Mouse (Mus musculus): ENCODE results near the gene Bcor. TPM values are rescaled to one million over a fixed set of nuclear protein-coding genes. Genes with fewer than 3 reads are reported as not detected.

Gene Bcor
- polyA plus RNA-seq, 1 experiment from 2014 or later = 3.8 TPM

DNA sequence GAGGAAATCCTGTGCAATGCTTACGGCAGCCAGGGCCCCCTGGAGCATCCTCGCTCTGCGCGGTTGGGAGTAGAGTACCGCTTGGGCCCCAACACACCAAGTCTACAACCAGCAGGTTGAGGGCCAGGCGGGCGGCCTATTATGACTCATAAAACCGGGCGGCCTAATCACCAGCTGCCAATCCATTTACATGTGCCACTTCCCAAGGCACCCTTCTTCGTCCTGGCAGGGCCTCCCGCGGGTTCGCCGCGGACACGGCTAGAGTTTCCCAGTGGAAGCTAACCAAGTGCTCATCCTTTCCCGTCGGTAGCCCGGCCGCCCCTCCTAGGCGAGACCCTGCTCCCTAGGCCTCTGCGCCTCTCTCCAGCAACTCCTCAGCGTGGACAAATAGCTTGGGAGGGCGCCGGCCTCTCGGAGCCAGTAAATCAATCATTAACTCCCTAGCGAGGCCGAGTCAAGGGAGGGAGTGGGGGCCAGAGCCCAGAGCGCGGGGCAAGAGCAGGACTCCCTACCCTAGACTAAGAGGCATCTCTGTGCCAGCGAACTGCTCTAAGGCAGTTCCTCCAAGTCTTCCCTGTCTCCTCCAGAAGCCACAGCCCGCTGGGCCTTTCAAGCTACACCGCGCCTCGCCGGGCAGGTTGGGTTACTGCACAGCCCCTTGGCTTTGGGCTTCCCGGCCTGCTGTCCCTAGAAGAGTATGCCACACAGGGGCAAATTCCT, 69.8 kb downstream of the Bcor start:
- WGBS (ENCODE audit: insufficient replicate concordance) = 6% methylated on average over 37 of the region's 37 CpGs
- ATAC-seq (ENCODE audit: low read depth) = peak; percentile 6; the same call in 1 of the 2 replicates

DNA sequence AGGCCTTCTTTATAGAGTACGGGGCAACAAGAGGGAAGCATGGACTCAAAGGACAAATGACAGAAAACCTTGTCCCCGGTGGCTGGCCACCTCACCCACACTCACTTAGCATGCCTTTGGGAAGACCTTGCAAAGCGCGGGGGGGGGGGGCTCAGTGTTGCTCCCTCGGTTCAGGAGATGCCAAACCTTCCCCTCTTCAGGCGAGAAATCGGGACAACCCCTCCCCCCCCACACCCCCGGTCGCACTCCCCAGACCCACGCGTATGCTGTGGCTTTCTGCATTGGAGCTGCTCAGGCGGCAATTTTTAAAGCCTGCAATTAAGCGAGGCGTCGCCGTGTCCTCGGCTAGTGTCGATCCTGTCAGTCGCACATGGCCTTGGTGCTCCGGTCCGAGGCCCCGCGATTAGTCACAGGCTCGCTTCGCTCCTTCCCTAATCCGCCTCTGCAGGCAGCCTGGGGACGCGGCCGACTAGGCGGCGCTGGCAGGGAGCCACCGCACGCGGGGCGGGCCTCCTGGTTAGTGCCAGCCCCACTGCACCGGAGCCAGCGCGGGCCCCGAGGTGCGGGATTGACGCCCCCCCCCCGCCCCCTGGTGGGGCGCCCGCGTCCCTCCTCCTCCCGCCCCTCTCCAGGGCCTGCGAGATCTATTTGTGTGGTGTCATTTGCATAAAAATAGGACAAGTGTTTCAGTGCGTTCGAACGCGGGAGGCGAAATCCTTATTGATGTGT, 70.6 kb downstream of the Bcor start:
- ATAC-seq (ENCODE audit: low read depth) (no peak), DNase-seq (peak; percentile 34)
- peak overlapping the region; percentile 85 for H3K4me2 ChIP-seq
- no peaks in the 10 kb centered on the region for H3K36me3 ChIP-seq
- H3K4me1 ChIP-seq (replicated peaks) = peaks cover 61% of the 10 kb centered on the region
- H3K27me3 ChIP-seq = peaks cover 100% of the 10 kb centered on the region
- no peak overlapping the region for H3K27ac ChIP-seq
- peak overlapping the region; percentile 63 for H3K4me3 ChIP-seq (replicated peaks)
- no peaks in the 10 kb centered on the region for H3K9me3 ChIP-seq (replicated peaks)
- H3K9ac ChIP-seq = peak overlapping the region; percentile 17; the same call in 1 of the 2 replicates
- 4% methylated on average over 52 of the region's 52 CpGs for WGBS (ENCODE audit: insufficient replicate concordance)

More for the DNA sequence above, 69.8 kb downstream of the Bcor start:
- Histone ChIP-seq H3K9ac (peak overlapping the region; percentile 60; the same call in 1 of the 2 replicates), H3K36me3 (no peaks in the 10 kb centered on the region), H3K9me3 (replicated peaks) (no peaks in the 10 kb centered on the region), H3K4me3 (replicated peaks) (peak overlapping the region; percentile 63), H3K27ac (peak overlapping the region; percentile 74), H3K27me3 (peaks cover 100% of the 10 kb centered on the region), H3K4me1 (replicated peaks) (peaks cover 54% of the 10 kb centered on the region), H3K4me2 (peak overlapping the region; percentile 85)
- no peak for DNase-seq

DNA sequence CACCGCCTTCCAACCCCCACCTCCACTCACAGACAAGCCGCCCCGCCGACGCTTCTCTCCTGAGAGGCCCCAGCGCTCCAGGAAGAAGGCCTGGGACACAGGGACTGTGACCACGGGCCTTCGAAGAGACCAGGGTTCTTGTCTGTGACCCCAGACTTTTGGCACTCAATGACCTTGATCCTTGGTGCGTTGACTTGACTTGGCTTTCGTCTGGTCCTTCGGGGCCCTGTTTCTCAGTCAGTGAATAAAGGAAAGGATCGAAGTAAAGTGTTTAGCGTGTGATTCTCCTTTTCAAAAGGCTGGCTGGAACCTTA, 71.2 kb downstream of the Bcor start:
- peak overlapping the region; percentile 85 for H3K4me2 ChIP-seq
- peak overlapping the region; percentile 72 for H3K9ac ChIP-seq
- 4% methylated on average over 10 of the region's 13 CpGs for WGBS (ENCODE audit: insufficient replicate concordance)
- DNase-seq (no peak), ATAC-seq (ENCODE audit: low read depth) (no peak)
- H3K4me1 ChIP-seq (replicated peaks) = peaks cover 64% of the 10 kb centered on the region
- peak overlapping the region; percentile 63 for H3K4me3 ChIP-seq (replicated peaks)
- peaks cover 100% of the 10 kb centered on the region for H3K27me3 ChIP-seq
- peak overlapping the region; percentile 74 for H3K27ac ChIP-seq
- H3K36me3 ChIP-seq = no peaks in the 10 kb centered on the region
- H3K9me3 ChIP-seq (replicated peaks) = no peaks in the 10 kb centered on the region

DNA sequence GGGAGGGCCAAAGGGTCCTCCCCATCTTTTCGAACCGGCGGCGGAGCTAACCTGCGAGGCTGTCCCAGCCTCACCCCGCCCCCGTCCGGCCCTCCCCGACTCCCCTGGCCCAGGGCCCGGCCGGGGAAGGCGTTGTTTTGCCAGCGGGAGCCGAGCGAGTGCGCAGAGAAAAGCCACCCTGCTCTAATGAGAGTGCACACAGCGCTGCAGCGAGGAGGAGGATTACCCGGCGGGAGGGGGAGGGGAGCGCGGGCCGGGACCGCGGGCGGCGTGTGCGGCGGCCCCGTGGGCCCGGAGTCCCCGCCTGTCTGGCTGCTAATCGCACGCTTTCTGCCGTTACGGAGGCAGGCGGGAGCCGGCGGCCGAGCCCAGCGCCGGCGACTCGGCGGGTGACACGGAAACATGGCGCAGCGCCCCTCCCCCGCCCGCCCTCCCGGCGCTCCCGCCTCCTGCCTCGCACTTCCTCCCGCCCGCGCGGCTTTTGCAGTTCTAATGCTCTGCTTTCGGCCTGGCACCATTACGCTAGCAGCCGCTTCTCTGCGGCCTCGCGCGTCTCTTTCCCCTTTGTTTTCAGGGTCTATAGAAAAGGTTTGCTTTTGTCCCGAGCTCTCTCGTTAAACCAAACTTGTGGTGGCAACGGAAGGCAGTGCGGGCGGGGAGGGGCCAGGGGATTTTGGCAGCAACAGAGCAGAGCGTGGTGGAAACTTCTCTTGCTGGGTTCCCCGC, 71.7 kb downstream of the Bcor start:
- peak; percentile 56 for ATAC-seq (ENCODE audit: low read depth)
- Histone ChIP-seq H3K9me3 (replicated peaks) (no peaks in the 10 kb centered on the region), H3K9ac (peak overlapping the region; percentile 72), H3K4me3 (replicated peaks) (peak overlapping the region; percentile 63), H3K27ac (peak overlapping the region; percentile 74), H3K27me3 (peaks cover 100% of the 10 kb centered on the region), H3K36me3 (no peaks in the 10 kb centered on the region), H3K4me1 (replicated peaks) (peaks cover 67% of the 10 kb centered on the region), H3K4me2 (peak overlapping the region; percentile 85)
- DNase-seq = peak; percentile 38
- 3% methylated on average over 70 of the region's 72 CpGs for WGBS (ENCODE audit: insufficient replicate concordance)

DNA sequence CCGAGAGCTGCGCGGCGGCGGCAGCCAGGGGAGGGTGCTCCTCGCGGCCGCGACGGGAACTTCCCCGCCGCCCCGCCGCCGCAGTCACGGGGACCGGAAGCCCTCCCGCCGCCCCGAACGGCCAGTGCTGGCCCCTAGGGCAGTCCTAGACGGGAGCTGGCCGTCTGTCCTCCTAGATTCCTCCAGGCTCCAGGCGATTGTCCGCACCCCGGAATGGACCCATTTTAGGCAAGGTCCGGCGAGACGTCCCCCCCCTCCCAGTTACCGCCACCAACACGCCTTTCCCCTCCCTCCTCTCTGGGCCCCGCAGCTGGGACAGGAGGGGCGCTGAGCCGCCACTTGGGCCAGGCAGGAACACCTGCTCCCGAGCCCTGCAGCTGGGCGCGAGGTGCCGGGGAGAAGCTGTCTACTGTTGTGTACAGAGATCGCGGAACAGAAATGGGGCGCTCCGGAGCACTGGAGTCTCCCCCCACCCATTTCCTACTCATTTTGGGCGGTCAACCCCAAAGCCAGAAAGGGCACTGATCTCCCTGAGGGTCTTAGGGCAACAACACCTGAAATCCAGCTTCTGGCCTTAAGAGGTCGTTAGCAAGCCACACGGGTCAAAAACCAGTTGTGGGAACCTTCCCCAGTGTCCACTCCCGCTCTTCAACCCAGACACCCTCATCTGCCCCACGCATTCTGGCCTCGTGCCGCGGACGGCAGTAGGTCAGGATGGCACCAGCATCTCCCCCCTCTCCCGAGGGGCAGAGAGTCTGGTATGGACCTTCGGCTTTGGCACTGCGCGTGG, 72.4 kb downstream of the Bcor start:
- Histone ChIP-seq H3K4me1 (replicated peaks) (peaks cover 67% of the 10 kb centered on the region), H3K36me3 (no peaks in the 10 kb centered on the region), H3K9ac (peak overlapping the region; percentile 72), H3K27ac (peak overlapping the region; percentile 74), H3K4me2 (peak overlapping the region; percentile 85), H3K27me3 (peaks cover 100% of the 10 kb centered on the region), H3K9me3 (replicated peaks) (no peaks in the 10 kb centered on the region), H3K4me3 (replicated peaks) (peak overlapping the region; percentile 63)
- no peak for DNase-seq
- 3% methylated on average over 50 of the region's 55 CpGs for WGBS (ENCODE audit: insufficient replicate concordance)
- ATAC-seq (ENCODE audit: low read depth) = peak; percentile 29

DNA sequence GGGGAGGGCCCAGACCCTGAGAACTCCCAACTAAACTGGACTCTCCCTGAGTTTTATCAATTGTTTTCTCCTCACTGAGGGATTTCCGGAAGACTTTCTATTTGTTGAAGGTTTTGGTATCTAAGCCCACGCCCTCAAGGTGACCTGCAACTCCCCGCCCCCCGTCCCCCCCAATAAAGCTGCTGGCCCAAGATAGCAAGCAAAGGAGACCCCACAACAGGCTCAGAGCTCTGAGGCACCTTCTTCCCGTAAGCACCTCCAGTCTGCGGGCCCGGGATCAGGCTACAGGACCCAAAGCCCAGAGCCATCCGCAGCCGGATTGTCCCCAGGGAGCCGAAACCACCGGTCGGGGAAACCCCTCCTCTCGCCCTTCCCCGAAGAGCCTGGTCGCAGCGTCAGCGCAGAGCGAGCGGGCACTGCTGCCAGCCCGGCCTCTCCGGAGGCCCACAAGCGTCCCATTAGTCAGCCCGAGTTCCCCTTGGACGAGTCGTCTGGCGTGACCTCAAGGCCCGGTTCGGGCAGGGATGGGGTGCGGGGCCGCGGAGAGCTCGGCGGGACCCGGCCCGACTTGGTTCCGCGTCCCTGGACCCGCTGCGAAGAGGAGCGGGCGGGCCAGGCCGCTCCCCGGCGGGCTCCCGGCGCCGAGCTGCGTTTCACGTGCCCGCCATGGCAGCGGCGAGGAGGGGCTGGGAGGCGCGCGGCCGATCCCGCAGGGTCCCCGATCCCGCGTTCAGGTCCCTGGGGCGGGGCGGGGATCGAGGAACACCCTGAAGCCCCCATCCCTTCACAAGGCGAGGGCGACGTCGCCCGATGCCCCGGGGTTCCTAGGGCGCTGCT, 73.3 kb downstream of the Bcor start:
- ATAC-seq (ENCODE audit: low read depth) (0 out of 2 replicates have a peak, but pooled peaks have one; percentile 3), DNase-seq (peak; percentile 24)
- Histone ChIP-seq H3K4me3 (replicated peaks) (peak overlapping the region; percentile 63), H3K27me3 (peaks cover 100% of the 10 kb centered on the region), H3K4me2 (peak overlapping the region; percentile 85), H3K4me1 (replicated peaks) (peaks cover 67% of the 10 kb centered on the region), H3K9ac (peak overlapping the region; percentile 72), H3K9me3 (replicated peaks) (no peaks in the 10 kb centered on the region), H3K36me3 (no peaks in the 10 kb centered on the region), H3K27ac (peak overlapping the region; percentile 74)
- WGBS (ENCODE audit: insufficient replicate concordance) = 3% methylated on average over 70 of the region's 70 CpGs

DNA sequence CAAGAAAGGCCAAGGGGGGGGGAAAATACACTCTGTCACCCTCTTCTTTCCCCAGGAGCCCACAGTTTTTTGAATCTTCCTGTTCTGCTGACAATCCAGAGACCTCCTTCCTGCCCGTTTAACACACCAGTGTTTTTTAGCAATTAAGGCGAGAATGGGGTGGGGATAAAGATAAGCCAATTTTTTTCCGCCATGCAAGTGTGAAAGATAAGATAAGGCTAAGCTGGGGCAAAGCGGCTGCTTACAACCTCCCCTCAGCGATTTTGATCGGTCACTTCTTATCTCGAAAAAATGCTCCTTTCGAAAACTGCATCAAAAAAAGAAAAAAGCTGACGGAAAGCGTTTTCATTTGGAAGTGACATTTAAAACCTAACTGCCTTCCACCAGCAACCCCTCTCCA, 74.2 kb downstream of the Bcor start:
- ATAC-seq (ENCODE audit: low read depth) = no peak
- Histone ChIP-seq H3K27me3 (peaks cover 100% of the 10 kb centered on the region), H3K4me3 (replicated peaks) (0 out of 2 replicates have a peak overlapping the region, but pooled peaks have one; percentile 63), H3K9me3 (replicated peaks) (no peaks in the 10 kb centered on the region), H3K36me3 (no peaks in the 10 kb centered on the region), H3K4me1 (replicated peaks) (peaks cover 76% of the 10 kb centered on the region), H3K4me2 (peak overlapping the region; percentile 85), H3K9ac (no peak overlapping the region), H3K27ac (no peak overlapping the region)
- peak; percentile 26 for DNase-seq
- WGBS (ENCODE audit: insufficient replicate concordance) = 2% methylated on average over 10 of the region's 10 CpGs

DNA sequence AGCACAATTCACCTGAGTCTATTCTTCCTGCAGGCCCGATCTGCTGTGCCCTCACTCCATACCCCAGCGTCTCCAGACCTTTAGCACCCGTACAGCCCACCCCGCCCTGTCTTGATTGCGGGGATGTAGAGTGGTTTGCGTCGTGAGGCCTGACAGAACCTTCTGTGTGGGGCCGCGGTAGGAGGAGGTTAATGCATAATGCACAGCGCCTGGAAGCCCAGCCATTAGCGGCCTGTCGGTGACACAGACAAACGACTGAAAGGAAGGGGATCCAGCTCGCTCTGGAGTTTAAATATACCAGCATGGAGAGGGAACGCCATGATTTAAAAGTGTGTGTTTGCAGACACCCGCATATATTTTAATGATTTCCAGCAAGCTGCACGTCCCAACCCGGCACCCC, 74.9 kb downstream of the Bcor start:
- Histone ChIP-seq H3K4me3 (replicated peaks) (no peak overlapping the region), H3K4me2 (peak overlapping the region; percentile 85), H3K9ac (no peak overlapping the region; the same call in 1 of the 2 replicates), H3K4me1 (replicated peaks) (peaks cover 73% of the 10 kb centered on the region), H3K27me3 (peaks cover 100% of the 10 kb centered on the region), H3K36me3 (no peaks in the 10 kb centered on the region), H3K9me3 (replicated peaks) (no peaks in the 10 kb centered on the region), H3K27ac (no peak overlapping the region)
- ATAC-seq (ENCODE audit: low read depth) (no peak), DNase-seq (no peak)
- 11% methylated on average over 18 of the region's 18 CpGs for WGBS (ENCODE audit: insufficient replicate concordance)

DNA sequence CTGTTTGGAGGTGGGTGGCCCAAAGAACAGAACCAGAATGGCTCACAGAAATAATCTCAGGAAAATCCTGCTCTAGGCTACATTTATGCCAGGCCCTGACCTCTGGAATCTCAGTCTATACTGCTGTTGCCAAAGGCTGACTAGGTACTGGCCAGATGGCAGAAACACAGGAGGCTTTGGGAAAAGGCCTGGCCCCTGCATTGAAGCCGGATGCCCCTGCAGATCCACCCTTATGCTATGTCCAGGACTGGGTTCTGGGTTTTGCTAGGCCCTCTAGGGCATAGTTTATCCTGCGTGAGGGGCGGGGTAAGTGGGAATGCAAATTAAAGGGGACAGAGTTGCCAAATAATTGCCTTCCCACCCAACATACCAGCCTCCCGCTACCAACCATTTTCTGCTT, 75.5 kb downstream of the Bcor start:
- Histone ChIP-seq H3K9me3 (replicated peaks) (no peaks in the 10 kb centered on the region), H3K36me3 (no peaks in the 10 kb centered on the region), H3K27ac (no peak overlapping the region), H3K4me2 (no peak overlapping the region), H3K4me3 (replicated peaks) (no peak overlapping the region), H3K27me3 (peaks cover 100% of the 10 kb centered on the region), H3K9ac (no peak overlapping the region), H3K4me1 (replicated peaks) (peaks cover 67% of the 10 kb centered on the region)
- no peak for ATAC-seq (ENCODE audit: low read depth)
- no peak for DNase-seq
- 31% methylated on average over 4 of the region's 4 CpGs for WGBS (ENCODE audit: insufficient replicate concordance)

DNA sequence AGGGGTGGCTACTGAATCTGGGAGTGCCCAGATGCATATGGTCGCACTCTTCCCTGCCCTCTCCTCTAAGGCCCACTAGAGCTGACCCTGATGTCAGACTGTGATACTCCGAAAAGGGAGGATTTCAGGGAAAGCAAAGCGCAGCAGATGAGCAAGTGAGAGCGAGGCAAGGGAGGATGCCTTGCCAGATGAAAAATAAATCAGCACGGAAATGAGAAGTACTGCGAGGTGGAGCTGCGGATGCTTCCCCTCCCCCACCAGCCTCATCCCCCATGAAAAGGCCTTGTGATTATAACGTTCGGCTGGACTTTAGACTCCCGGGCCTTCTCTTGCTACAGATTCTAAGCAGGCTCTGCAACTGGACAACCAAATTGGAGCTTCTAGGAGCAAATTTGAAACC, 76.5 kb downstream of the Bcor start:
- Histone ChIP-seq H3K27ac (no peak overlapping the region), H3K4me1 (replicated peaks) (peaks cover 57% of the 10 kb centered on the region), H3K9ac (no peak overlapping the region), H3K27me3 (peaks cover 100% of the 10 kb centered on the region), H3K4me2 (no peak overlapping the region), H3K9me3 (replicated peaks) (no peaks in the 10 kb centered on the region), H3K4me3 (replicated peaks) (no peak overlapping the region), H3K36me3 (no peaks in the 10 kb centered on the region)
- 44% methylated on average over 10 of the region's 10 CpGs for WGBS (ENCODE audit: insufficient replicate concordance)
- DNase-seq = no peak
- ATAC-seq (ENCODE audit: low read depth) = no peak
